18 mouse cellular contexts compared by ENCODE assay signal in genomic region chr2:150660668-150661451, GRCm38 (mm10). TPM values are rescaled to one million over a fixed set of nuclear protein-coding genes. Genes with fewer than 3 reads are reported as not detected.
DNase-seq lines count a peak whose midpoint lies in the region; ATAC-seq and TF ChIP-seq lines count a peak whose summit lies in the region.
"Had no signal": no experiment of that assay in that cellular context is flagged by ENCODE, and none has a peak within 500 bp of the region (broad histone marks: within the 10 kb centered on the region; RNA-seq: fewer than 3 reads in every experiment).

No protein-coding gene starts in this region.

- no peak overlapping the region for H3K4me3 ChIP-seq in heart, adult 2 months
- H3K4me3 ChIP-seq in lung, postnatal 0 days (ENCODE audit: low read depth, low read length), result no peak overlapping the region
- H3K4me3 ChIP-seq in kidney, embryonic 15.5 days (replicated peaks), result no peak overlapping the region
- H3K4me3 ChIP-seq: hindbrain, embryonic 12.5 days had no signal

- intact Hi-C loops in heart, adult 2 months (cut with DNase I), result loop anchor here (5.0 kb wide), 1 partner anchor 126 kb away; the partner anchor contains the start of gene Pygb

- no peak for TF ChIP-seq CTCF in heart, adult 2 months (IDR thresholded peaks at IDR 0.05)
- TF ChIP-seq CTCF in lung, postnatal 0 days (IDR thresholded peaks at IDR 0.05), result no peak

- peak overlapping the region; percentile 35 for H3K9ac ChIP-seq in heart, adult 2 months (ENCODE audit: low read depth, low read length)
- H3K9ac ChIP-seq in lung, postnatal 0 days (replicated peaks; ENCODE audit: low read depth), result no peak overlapping the region
- no peak overlapping the region for H3K9ac ChIP-seq in kidney, embryonic 15.5 days
- H3K9ac ChIP-seq: hindbrain, embryonic 12.5 days had no signal

- WGBS in heart, adult 2 months, result 55% methylated on average over 5 of the region's 5 CpGs
- WGBS in lung, postnatal 0 days, result 74% methylated on average over 5 of the region's 5 CpGs
- 79% methylated on average over 5 of the region's 5 CpGs for WGBS in kidney, embryonic 15.5 days

- no peak for TF ChIP-seq EP300 in heart, adult 2 months (IDR thresholded peaks at IDR 0.05; ENCODE audit: insufficient read depth, low read depth, low read length)
- TF ChIP-seq EP300 in lung, postnatal 0 days (IDR thresholded peaks at IDR 0.05), result no peak

- TF ChIP-seq POLR2A in heart, adult 2 months (IDR thresholded peaks at IDR 0.05; ENCODE audit: insufficient read depth, low read depth, low read length), result no peak

- H3K9me3 ChIP-seq in lung, postnatal 0 days (ENCODE audit: low read length), result no peaks in the 10 kb centered on the region
- no peaks in the 10 kb centered on the region for H3K9me3 ChIP-seq in kidney, embryonic 15.5 days (replicated peaks)
- H3K9me3 ChIP-seq: hindbrain, embryonic 12.5 days had no signal

- peaks cover 16% of the 10 kb centered on the region for H3K4me1 ChIP-seq in heart, adult 2 months (ENCODE audit: control insufficient read depth, insufficient read depth, low read length)
- H3K4me1 ChIP-seq in lung, postnatal 0 days (ENCODE audit: insufficient read depth, low read depth, low read length), result peaks cover 5% of the 10 kb centered on the region; the same call in 1 of the 2 replicates
- H3K4me1 ChIP-seq in kidney, embryonic 15.5 days, result no peaks in the 10 kb centered on the region

- H3K27me3 ChIP-seq in heart, adult 2 months (ENCODE audit: control insufficient read depth, insufficient read depth, low read length), result no peaks in the 10 kb centered on the region
- H3K27me3 ChIP-seq in lung, postnatal 0 days (replicated peaks; ENCODE audit: insufficient read depth, low read length), result no peaks in the 10 kb centered on the region
- 0 out of 2 replicates have a peak, but pooled peaks cover 3% of the 10 kb centered on the region for H3K27me3 ChIP-seq in kidney, embryonic 15.5 days
- H3K27me3 ChIP-seq: hindbrain, embryonic 12.5 days had no signal

- peak; percentile 10; the same call in 1 of the 2 replicates for ATAC-seq in lung, postnatal 0 days
- no peak for ATAC-seq in kidney, embryonic 15.5 days (replicated peaks; ENCODE audit: low FRiP score)
- ATAC-seq in inflammation-experienced regulatory T-cells, adult 6 months, result no peak
- ATAC-seq: CD4-positive, CD25-positive, alpha-beta regulatory T cell, adult 4 months had no signal

- H3K36me3 ChIP-seq in heart, adult 2 months (ENCODE audit: control insufficient read depth, insufficient read depth, low read length), result peaks cover 46% of the 10 kb centered on the region; the same call in 1 of the 2 replicates
- H3K36me3 ChIP-seq in lung, postnatal 0 days (ENCODE audit: insufficient read depth, low read length), result no peaks in the 10 kb centered on the region
- H3K36me3 ChIP-seq in kidney, embryonic 15.5 days, result no peaks in the 10 kb centered on the region
- H3K36me3 ChIP-seq: hindbrain, embryonic 12.5 days had no signal

- DNase-seq in heart, adult 2 months, result no peak
- no peak for DNase-seq in heart, adult 9 months (ENCODE audit: low spot score in 2 of 2)
- DNase-seq in lung, postnatal 0 days (ENCODE audit: low spot score), result no peak
- DNase-seq in lung, adult 18-20 months, result no peak
- DNase-seq in gastrocnemius, adult 8-10 months (ENCODE audit: low spot score in 2 of 2), result no peak
- DNase-seq: left cerebral cortex, postnatal 4 days; retina, postnatal 1 day; thymus, postnatal 25 days had no signal

- H3K4me2 ChIP-seq in lung, postnatal 0 days (replicated peaks; ENCODE audit: low read depth, low read length), result no peak overlapping the region
- H3K4me2 ChIP-seq in kidney, embryonic 15.5 days, result no peak overlapping the region
- H3K4me2 ChIP-seq: hindbrain, embryonic 12.5 days; midbrain, embryonic 11.5 days had no signal

- peak overlapping the region; percentile 84 for H3K27ac ChIP-seq in heart, adult 2 months
- no peak overlapping the region for H3K27ac ChIP-seq in lung, postnatal 0 days (ENCODE audit: low read length)
- 0 out of 2 replicates have a peak overlapping the region, but pooled peaks have one; percentile 13 for H3K27ac ChIP-seq in kidney, embryonic 15.5 days
- H3K27ac ChIP-seq: hindbrain, embryonic 12.5 days had no signal

- H3K79me2 ChIP-seq in heart, adult 2 months (replicated peaks; ENCODE audit: control insufficient read depth, insufficient read depth, low read length), result peaks cover 1% of the 10 kb centered on the region; the same call in 1 of the 2 replicates

RNA-seq across cellular contexts. Expression of gene Acss1, which starts 7.4 kb away (rescaled TPM):
- total RNA-seq in heart, adult 2 months (2021), result 100 to 1,000 TPM; 256 to 332 TPM
- 301 and 494 TPM in 2 replicates for polyA plus RNA-seq in heart, adult 2 months (2012; rRNA removed)
- polyA plus RNA-seq in lung, postnatal 0 days (2015; fragmentation: Nextera tagmentation; extraction: Ambion mirVana), result 12.9 and 13.4 TPM in 2 replicates
- polyA plus RNA-seq in kidney, embryonic 15.5 days (2015; fragmentation: Nextera tagmentation; extraction: Ambion mirVana), result 9.5 and 9.9 TPM in 2 replicates
- 10 to 100 TPM in 2 of 3 experiments, 1 to 10 TPM in 1; 7.4 to 18.7 (median 13.7) TPM for polyA plus RNA-seq in inflammation-experienced regulatory T-cells, adult 6 months (2017; shearing (Covaris generic))
- 10 to 100 TPM; 16.1 to 25.1 (median 18.9) TPM for total RNA-seq in gastrocnemius, adult 8-10 months (2022)

RNA-seq across cellular contexts. Expression of gene Vsx1, which starts 28.3 kb away (rescaled TPM):
- under 1 TPM; 0.10 to 0.14 TPM for total RNA-seq in heart, adult 2 months (2021)
- not detected in 2 replicates for polyA plus RNA-seq in heart, adult 2 months (2012; rRNA removed)
- not detected in 2 replicates for polyA plus RNA-seq in lung, postnatal 0 days (2015; fragmentation: Nextera tagmentation; extraction: Ambion mirVana)
- polyA plus RNA-seq in kidney, embryonic 15.5 days (2015; fragmentation: Nextera tagmentation; extraction: Ambion mirVana), result not detected in 2 replicates
- polyA plus RNA-seq in inflammation-experienced regulatory T-cells, adult 6 months (2017; shearing (Covaris generic)), result not detected
- not detected for total RNA-seq in gastrocnemius, adult 8-10 months (2022)
- total RNA-seq: adrenal gland, adult 18-20 months; common myeloid progenitor, adult 5-6 weeks; gastrocnemius, postnatal 4 days; layer of hippocampus, adult 18-20 months had no signal
- polyA plus RNA-seq: CD4-positive, CD25-positive, alpha-beta regulatory T cell, adult 4 months; lung, embryonic 16.5 days had no signal

RNA-seq across cellular contexts. Expression of gene Apmap, which starts 52.5 kb away (rescaled TPM):
- 10 to 100 TPM; 52.6 to 56.9 TPM for total RNA-seq in heart, adult 2 months (2021)
- polyA plus RNA-seq in heart, adult 2 months (2012; rRNA removed), result 37.5 and 59.4 TPM in 2 replicates
- polyA plus RNA-seq in lung, postnatal 0 days (2015; fragmentation: Nextera tagmentation; extraction: Ambion mirVana), result 44.1 and 50.7 TPM in 2 replicates
- polyA plus RNA-seq in kidney, embryonic 15.5 days (2015; fragmentation: Nextera tagmentation; extraction: Ambion mirVana), result 46.0 and 47.6 TPM in 2 replicates
- polyA plus RNA-seq in inflammation-experienced regulatory T-cells, adult 6 months (2017; shearing (Covaris generic)), result 10 to 100 TPM; 14.9 to 16.8 (median 15.8) TPM
- total RNA-seq in gastrocnemius, adult 8-10 months (2022), result 10 to 100 TPM; 17.2 to 19.3 (median 18.1) TPM

Comparison
In these comparisons a context has a peak if more than half of its experiments do, and no peak if none do; other contexts are left out.
1. RNA of gene Acss1, which starts 7.4 kb away (polyA plus RNA-seq): 301 to 494 TPM in heart, adult 2 months; 7.4 to 18.7 TPM in inflammation-experienced regulatory T-cells, adult 6 months, 12.9 to 13.4 TPM in lung, postnatal 0 days and 9.5 to 9.9 TPM in kidney, embryonic 15.5 days; every median in the first group is over 10 times any median in the second.